Mouse (Mus musculus) heart, postnatal 0 days (tissue): Measurements from ENCODE around the gene Slc9a5.

Experiments
- CTCF ChIP-seq: IDR thresholded peaks from 2 replicates; pipeline ENCODE4 v1.5.1; 2016; ENCODE audit warnings: antibody characterized with exemption, control low read depth, low read depth
- EP300 ChIP-seq: IDR thresholded peaks from 2 replicates; pipeline ENCODE4 v1.6.1; 2016; ENCODE audit warnings: antibody characterized with exemption, low read depth

DNA sequence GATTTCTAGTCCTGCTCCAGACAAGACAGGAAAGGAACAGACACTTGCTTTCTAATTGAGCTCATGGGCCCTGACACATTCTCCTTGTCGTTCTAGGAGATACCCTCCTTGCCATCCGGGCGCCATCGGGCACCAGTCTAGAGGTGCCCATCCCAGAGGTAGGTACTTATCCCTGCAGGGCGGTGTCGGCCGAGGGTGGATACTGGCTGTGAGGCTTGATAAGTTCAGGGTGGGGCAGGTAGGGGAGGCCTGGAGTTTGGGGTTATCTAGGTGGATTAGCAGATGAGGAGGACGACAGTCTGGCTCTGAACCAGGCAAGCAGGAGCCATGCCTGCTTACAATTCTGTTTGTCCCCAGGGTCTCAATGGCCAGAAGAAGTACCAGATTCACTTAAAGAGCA is 48.7 kb upstream of the Slc9a5 start:
- no peak for TF ChIP-seq EP300
- TF ChIP-seq CTCF: no peak
